Mouse (Mus musculus) midbrain, embryonic 11.5 days (tissue): ENCODE data around the gene Ctc1. TPM values are rescaled to one million over a fixed set of nuclear protein-coding genes. Genes with fewer than 3 reads are reported as not detected.
A peak's percentile ranks its signal among the peaks of the same experiment; 100 is the strongest.

Experiments used
- ATAC-seq: fragments of 200-750 bp; cut with Nextera tagmentation; 2 replicates; pipeline ENCODE4 v1.8.0; 2017; ENCODE audit warnings: moderate TSS enrichment, moderate library complexity; ENCODE audit not compliant: low FRiP score
- DNase-seq: peaks from one replicate; pipeline ENCODE4 v3.0.0; 2015; ENCODE audit warnings: low spot score; ENCODE audit errors: missing footprints
- H3K27ac ChIP-seq: fragments of 300-500 bp; sonication (generic); 2 replicates; pipeline ENCODE4 v1.5.1; 2014; ENCODE audit warnings: low read depth, low read length
- H3K27me3 ChIP-seq: fragments of 300-500 bp; sonication (generic); 2 replicates; pipeline ENCODE4 v1.6.1; 2014; ENCODE audit warnings: mild to moderate bottlenecking, low read length, moderate library complexity, mixed read lengths; ENCODE audit not compliant: control insufficient read depth, insufficient read depth
- H3K36me3 ChIP-seq: fragments of 300-500 bp; sonication (generic); 2 replicates; pipeline ENCODE4 v1.6.1; 2014; ENCODE audit warnings: mild to moderate bottlenecking, low read length, moderate library complexity, mixed read lengths; ENCODE audit not compliant: control insufficient read depth, insufficient read depth
- H3K4me1 ChIP-seq: fragments of 300-500 bp; sonication (generic); 2 replicates; pipeline ENCODE4 v1.6.1; 2014; ENCODE audit warnings: low read length; ENCODE audit not compliant: control insufficient read depth, insufficient read depth
- H3K4me2 ChIP-seq: fragments of 300-500 bp; sonication (generic); 2 replicates; pipeline ENCODE4 v1.6.1; 2014; ENCODE audit warnings: mild to moderate bottlenecking, moderate library complexity
- H3K4me3 ChIP-seq: fragments of 300-500 bp; sonication (generic); 2 replicates; pipeline ENCODE4 v1.5.1; 2014; ENCODE audit warnings: low read depth, low read length
- H3K9ac ChIP-seq: fragments of 300-500 bp; sonication (generic); 2 replicates; pipeline ENCODE4 v1.6.1; 2014; ENCODE audit warnings: low read length
- H3K9me3 ChIP-seq: fragments of 300-500 bp; sonication (generic); 2 replicates; pipeline ENCODE4 v1.6.1; 2016; ENCODE audit warnings: low read length; ENCODE audit not compliant: control insufficient read depth
- WGBS: fragments of 180-500 bp; shearing (Covaris S2); extraction: QIAGEN DNeasy Blood & Tissue Kit; methylation state at CpG from one replicate; pipeline ENCODE4 v1.1.7; 2014; 5-methylcytosine and 5-hydroxymethylcytosine counted together
- polyA plus RNA-seq: library from polyadenylated mRNA; unstranded; fragments of >200 nt; fragmentation: Nextera tagmentation; extraction: Ambion mirVana; gene quantifications from 2 replicates; pipeline ENCODE4 v1.2.1, GENCODE M21; 2014

Gene Ctc1
- polyA plus RNA-seq, 1 experiment from 2014 or later = 54.6 TPM

DNA sequence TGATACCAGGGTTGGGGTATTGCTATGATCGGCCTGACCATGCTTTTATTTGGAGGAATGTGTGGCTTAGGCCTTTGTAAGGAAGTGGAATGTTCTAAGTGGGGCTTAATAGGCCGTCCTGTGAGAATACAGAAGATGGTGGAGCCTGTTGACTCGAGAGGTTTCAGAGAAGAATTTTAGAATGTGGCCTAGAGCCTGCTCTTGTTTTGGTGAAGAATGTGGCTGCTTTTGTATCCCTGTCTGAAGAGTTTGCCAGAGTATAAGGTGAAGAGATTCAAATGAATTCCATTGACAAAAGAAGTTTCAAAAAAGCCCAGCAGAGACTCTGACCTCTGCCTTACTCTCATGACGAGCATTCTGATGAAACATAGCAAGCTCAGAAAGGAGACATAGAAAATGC, 36.1 kb downstream of the Ctc1 start:
- Histone ChIP-seq H3K4me1 (peaks cover 8% of the 10 kb centered on the region), H3K4me3 (no peak overlapping the region), H3K4me2 (no peak overlapping the region), H3K9me3 (no peaks in the 10 kb centered on the region), H3K27me3 (no peaks in the 10 kb centered on the region), H3K27ac (no peak overlapping the region), H3K9ac (no peak overlapping the region), H3K36me3 (peaks cover 13% of the 10 kb centered on the region)
- DNase-seq = peak; percentile 76
- ATAC-seq = no peak
- WGBS = 68% methylated on average over 4 of the region's 4 CpGs

DNA sequence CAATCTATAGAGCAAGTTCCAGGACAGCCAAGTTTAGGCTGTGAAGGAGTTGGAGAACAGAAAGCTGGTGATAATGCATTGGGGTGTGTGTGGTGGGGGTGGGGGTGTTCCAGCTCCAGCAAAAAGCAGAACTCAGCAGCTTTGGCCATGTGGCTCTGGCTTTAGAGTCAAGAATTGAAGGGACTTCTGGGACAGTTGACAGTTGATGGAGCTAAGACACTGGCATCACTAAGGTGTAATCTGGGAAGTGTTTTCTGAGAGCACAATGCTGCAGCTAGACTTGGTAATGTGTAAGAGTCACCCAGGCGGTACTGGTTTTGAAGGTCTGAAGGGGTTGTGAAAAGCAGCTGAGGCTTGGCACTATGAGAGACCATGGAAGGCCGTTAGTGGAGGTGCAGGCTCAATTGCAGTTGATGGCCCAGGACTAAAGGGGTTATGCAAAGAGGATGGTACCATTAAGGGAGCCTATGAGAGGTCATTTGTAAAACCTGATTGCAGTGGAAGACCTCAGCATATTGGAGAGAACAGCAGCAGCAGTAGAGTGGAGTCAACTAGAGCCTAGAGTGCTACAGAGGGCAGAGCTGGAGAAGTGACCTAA, 37.2 kb downstream of the Ctc1 start:
- H3K4me3 ChIP-seq = no peak overlapping the region
- WGBS = 90% methylated on average over 2 of the region's 2 CpGs
- no peaks in the 10 kb centered on the region for H3K9me3 ChIP-seq
- H3K27me3 ChIP-seq = no peaks in the 10 kb centered on the region
- peaks cover 2% of the 10 kb centered on the region; the same call in 1 of the 2 replicates for H3K4me1 ChIP-seq
- peaks cover 13% of the 10 kb centered on the region for H3K36me3 ChIP-seq
- DNase-seq (no peak), ATAC-seq (no peak)
- H3K4me2 ChIP-seq = no peak overlapping the region
- no peak overlapping the region for H3K27ac ChIP-seq
- H3K9ac ChIP-seq = no peak overlapping the region

DNA sequence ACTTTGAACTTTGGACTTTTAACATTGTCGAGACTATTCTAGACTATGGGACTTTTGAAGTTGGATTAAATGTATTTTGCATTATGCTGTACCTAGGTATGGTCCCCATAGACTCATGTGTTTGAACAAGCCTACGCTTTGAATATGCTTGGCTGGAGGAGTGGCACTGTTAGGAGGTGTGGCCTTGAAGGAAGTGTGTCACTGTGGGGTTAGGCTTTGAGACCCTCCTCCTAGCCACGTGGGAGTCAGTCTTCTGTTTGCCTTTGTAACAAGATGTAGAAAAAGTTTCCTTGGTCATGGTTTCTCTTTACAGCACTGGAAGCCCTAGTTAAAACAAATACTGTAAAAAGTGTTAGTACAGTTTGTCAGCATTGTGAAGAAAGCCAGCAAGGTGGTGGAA, 38.1 kb downstream of the Ctc1 start:
- H3K27me3 ChIP-seq = no peaks in the 10 kb centered on the region
- H3K4me3 ChIP-seq = no peak overlapping the region
- DNase-seq (no peak), ATAC-seq (no peak)
- peaks cover 2% of the 10 kb centered on the region; the same call in 1 of the 2 replicates for H3K4me1 ChIP-seq
- no peak overlapping the region for H3K27ac ChIP-seq
- no peak overlapping the region for H3K9ac ChIP-seq
- H3K4me2 ChIP-seq = no peak overlapping the region
- H3K36me3 ChIP-seq = peaks cover 13% of the 10 kb centered on the region
- WGBS = 86% methylated on average over 3 of the region's 3 CpGs
- H3K9me3 ChIP-seq = no peaks in the 10 kb centered on the region

DNA sequence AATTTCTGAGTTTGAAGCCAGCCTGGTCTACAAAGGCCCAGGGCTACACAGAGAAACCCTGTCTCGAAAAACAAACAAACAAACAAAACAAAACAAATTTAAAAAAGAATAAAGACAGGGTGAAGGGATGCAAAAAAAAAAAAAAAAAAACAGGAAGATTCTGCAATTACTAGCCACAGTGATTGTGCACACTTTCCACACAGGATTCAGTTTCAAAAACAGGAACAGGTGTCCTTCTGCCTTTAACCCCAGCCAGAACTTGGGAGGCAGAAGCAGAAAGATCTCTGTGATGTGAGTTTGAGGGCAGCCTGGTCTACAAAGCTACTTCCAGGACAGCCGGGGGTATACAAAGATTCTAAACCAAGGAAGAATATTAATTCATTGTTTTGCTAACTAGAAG, 42.6 kb downstream of the Ctc1 start:
- Histone ChIP-seq H3K4me1 (peaks cover 14% of the 10 kb centered on the region), H3K4me3 (peak overlapping the region; percentile 63), H3K36me3 (peaks cover 5% of the 10 kb centered on the region; the same call in 1 of the 2 replicates), H3K27me3 (no peaks in the 10 kb centered on the region), H3K9me3 (no peaks in the 10 kb centered on the region), H3K4me2 (peak overlapping the region; percentile 67), H3K27ac (no peak overlapping the region; the same call in 1 of the 2 replicates), H3K9ac (peak overlapping the region; percentile 50)
- ATAC-seq = no peak
- no peak for DNase-seq
- WGBS = 70% methylated on average over 2 of the region's 2 CpGs

DNA sequence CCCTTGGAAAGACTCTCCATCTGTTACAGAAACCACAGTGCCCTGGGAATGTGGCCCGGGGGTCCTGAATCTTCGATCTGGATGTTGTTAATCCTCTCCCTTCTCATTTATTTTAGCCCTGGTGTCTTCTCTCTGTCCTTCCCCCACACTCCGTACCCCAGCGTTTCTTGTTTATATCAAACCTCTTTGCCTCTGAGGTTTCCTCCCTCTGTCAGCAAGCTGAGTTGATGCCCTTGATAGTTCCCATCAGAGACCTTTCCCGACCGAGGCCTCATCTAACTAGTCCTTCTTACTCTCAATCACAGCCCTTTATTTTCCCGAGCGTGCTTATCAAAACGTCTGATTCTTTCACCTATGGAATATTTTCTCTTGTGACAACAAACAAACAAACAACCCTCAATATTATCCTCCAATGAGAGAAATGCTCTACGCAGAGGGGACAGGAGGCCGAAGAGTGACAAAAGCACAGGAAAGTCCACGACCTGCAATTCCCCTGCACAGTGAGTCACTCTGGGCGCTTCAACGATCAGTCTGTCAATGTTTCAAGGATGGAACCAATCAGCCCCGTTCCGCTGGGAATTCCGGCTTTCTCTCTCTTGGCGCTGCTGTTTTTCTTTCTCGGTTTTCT, 43.1 kb downstream of the Ctc1 start:
- Histone ChIP-seq H3K4me3 (peak overlapping the region; percentile 63), H3K9ac (peak overlapping the region; percentile 50), H3K36me3 (0 out of 2 replicates have a peak, but pooled peaks cover 2% of the 10 kb centered on the region), H3K27ac (peak overlapping the region; percentile 4), H3K4me2 (peak overlapping the region; percentile 67), H3K9me3 (no peaks in the 10 kb centered on the region), H3K27me3 (no peaks in the 10 kb centered on the region), H3K4me1 (peaks cover 14% of the 10 kb centered on the region)
- DNase-seq (peak; percentile 92), ATAC-seq (peak; percentile 30)
- 2% methylated on average over 19 of the region's 19 CpGs for WGBS

DNA sequence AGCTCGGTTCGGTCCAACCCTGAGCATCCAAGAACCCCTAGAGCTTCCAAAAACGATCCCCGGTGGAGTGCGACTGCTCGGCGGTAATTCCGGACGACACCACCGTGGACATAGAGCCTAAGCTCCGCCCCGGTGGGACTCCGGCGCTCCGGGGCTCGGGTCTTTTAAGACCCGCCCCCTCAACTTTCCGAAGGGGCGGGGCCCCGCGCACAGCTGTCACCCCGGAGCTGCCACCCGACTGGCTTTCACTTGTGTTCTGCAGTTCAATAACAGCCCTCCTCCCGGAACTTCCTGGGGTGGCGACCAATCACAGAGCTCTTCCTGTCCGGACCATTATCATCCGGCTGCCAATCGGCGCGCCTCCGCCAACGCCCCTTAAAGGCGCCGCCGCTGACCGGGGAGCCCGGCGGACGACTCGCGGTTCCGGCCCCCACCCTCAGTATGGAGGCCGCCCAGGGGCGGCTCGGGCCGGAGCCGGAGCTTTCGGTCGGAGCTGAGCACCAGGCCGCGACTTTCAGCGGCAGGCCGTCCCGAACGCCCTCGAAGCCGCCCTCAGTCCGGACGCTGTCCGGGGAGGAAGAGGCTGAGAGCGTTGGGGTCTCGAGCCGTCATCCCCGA, 43.8 kb downstream of the Ctc1 start, which contains the start of gene Borcs6:
Gene Borcs6 (plus strand): TSS at position 361 of the 618 bp plus-strand sequence.
- Histone ChIP-seq H3K9ac (peak within 1 kb of the TSS; percentile 77), H3K36me3 (no peaks in the 10 kb centered on the region), H3K4me3 (peak within 1 kb of the TSS; percentile 63), H3K9me3 (no peaks in the 10 kb centered on the region), H3K4me1 (peaks cover 14% of the 10 kb centered on the region), H3K4me2 (peak within 1 kb of the TSS; percentile 94), H3K27ac (peak within 1 kb of the TSS; percentile 71), H3K27me3 (no peaks in the 10 kb centered on the region)
- WGBS = 0% methylated on average over 64 of the region's 64 CpGs
- DNase-seq = peak; percentile 99
- ATAC-seq = peak; percentile 92

DNA sequence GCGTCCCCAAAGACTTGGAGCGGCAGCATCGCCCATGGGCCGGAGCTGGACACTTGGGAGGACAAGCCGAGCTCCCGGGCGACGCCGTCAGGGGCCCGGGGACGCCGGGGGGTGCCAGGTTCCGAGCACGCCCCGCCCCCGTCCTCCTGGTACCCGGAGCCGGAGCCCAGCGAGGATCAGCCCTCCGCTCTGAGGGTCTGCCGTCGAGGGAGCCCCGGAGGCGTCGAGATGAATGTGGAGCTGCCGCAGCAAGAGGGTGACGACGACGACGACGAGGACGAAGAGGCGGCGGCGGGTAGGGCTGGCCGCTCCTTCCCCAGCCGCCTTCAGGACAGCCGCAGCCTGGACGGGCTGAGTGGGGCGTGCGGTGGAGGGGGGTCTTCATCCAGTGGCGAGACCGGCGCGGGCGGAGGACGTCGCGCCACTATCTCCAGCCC, 44.3 kb downstream of the Ctc1 start:
- H3K36me3 ChIP-seq = no peaks in the 10 kb centered on the region
- WGBS = 0% methylated on average over 48 of the region's 49 CpGs
- peak overlapping the region; percentile 94 for H3K4me2 ChIP-seq
- H3K27ac ChIP-seq = peak overlapping the region; percentile 71
- H3K27me3 ChIP-seq = no peaks in the 10 kb centered on the region
- H3K9ac ChIP-seq = peak overlapping the region; percentile 77
- no peak for DNase-seq
- peak; percentile 9; the same call in 1 of the 2 replicates for ATAC-seq
- H3K4me3 ChIP-seq = peak overlapping the region; percentile 63
- H3K4me1 ChIP-seq = peaks cover 16% of the 10 kb centered on the region
- no peaks in the 10 kb centered on the region for H3K9me3 ChIP-seq

DNA sequence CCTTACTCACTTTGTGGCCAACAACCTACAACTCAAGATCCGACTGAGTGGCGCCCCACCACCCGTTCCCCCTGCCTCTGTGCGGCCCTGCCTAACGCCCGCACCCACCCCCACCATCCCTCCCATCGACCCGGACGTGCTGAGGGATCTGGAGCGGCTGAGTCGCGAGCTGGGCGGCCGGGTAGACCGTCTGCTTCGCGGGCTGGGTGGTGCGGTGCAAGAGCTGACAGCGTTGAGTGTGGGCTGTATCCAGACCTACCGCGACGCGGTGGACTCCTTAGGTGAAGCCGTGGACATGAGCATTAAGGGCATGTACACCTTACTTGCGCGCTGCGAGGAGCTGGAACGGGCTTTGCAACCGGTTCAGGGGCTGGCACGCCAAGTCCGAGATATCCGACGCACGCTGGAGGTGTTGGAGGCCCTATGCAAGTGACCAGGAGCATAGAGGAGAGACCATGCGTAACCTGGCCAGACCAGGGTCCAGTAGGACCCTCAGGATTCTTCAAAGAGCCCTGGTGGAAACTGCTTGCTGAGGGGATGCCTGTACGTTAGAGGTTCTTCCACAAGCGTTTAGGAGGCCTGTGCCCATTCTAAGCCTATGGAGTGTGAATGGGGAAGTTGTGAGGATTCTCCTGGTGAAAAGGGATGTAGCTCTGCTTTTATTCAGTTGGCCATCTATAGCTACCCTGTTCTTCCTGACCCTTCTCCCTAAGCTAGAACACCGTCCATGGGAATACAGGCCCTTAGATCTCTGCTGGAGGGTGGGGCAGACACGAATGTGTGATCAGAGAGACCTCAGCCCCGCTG, 44.9 kb downstream of the Ctc1 start:
- H3K36me3 ChIP-seq = no peaks in the 10 kb centered on the region
- H3K27me3 ChIP-seq = no peaks in the 10 kb centered on the region
- H3K4me3 ChIP-seq = peak overlapping the region; percentile 63
- H3K4me2 ChIP-seq = peak overlapping the region; percentile 94
- H3K4me1 ChIP-seq = peaks cover 16% of the 10 kb centered on the region
- peak; percentile 93 for DNase-seq
- H3K9ac ChIP-seq = peak overlapping the region; percentile 77
- peak overlapping the region; percentile 71; the same call in 1 of the 2 replicates for H3K27ac ChIP-seq
- ATAC-seq = no peak
- no peaks in the 10 kb centered on the region for H3K9me3 ChIP-seq
- WGBS = under 1% methylated on average over 40 of the region's 40 CpGs
